Mouse (Mus musculus) NIH3T3 (cell line): ENCODE measurements around the gene D6Wsu163e.
A peak's percentile ranks its signal among the peaks of the same experiment; 100 is the strongest.

ENCODE experiments used
- DNase-seq: peaks from one replicate; pipeline ENCODE4 v3.0.0-alpha.2; 2012; ENCODE audit warnings: low read depth

The D6Wsu163e gene

GRCm38 (mm10) chr6:126939487-126940171, at the start of gene D6Wsu163e, which contains the start of gene Rad51ap1:
D6Wsu163e (plus strand) TSS chr6:126939962.
Rad51ap1 (minus strand) TSS chr6:126939587.
- peak; percentile 98 for DNase-seq

DNA sequence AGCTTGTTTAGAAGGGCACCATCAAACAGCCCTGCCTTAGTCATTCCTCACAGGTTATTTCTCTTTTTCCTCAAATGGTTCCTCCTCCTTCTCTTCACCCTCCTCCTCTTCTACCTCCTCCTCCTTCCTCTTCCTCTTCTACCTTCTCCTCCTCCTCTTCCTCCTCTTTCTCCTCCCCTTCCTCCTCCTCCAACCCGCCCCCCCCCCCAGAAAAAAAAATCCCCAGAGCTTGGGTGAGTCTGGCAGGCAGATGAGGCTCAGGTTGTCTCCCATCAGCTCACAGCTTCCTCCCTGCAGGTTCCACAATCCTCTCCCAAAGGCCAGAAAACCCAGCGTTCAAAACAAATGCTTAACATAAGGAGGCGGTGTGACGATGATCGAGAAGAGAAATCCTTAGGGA, 32.4 kb upstream of the D6Wsu163e start:
- DNase-seq = no peak

- no peak for DNase-seq
Observed at GRCm38 (mm10) chr6:126907876-126908275, 31.9 kb upstream of the D6Wsu163e start.

GRCm38 (mm10) chr6:126910727-126911126, 29.0 kb upstream of the D6Wsu163e start:
- no peak for DNase-seq

- no peak for DNase-seq
Observed at GRCm38 (mm10) chr6:126914928-126915327, 24.8 kb upstream of the D6Wsu163e start.

DNA sequence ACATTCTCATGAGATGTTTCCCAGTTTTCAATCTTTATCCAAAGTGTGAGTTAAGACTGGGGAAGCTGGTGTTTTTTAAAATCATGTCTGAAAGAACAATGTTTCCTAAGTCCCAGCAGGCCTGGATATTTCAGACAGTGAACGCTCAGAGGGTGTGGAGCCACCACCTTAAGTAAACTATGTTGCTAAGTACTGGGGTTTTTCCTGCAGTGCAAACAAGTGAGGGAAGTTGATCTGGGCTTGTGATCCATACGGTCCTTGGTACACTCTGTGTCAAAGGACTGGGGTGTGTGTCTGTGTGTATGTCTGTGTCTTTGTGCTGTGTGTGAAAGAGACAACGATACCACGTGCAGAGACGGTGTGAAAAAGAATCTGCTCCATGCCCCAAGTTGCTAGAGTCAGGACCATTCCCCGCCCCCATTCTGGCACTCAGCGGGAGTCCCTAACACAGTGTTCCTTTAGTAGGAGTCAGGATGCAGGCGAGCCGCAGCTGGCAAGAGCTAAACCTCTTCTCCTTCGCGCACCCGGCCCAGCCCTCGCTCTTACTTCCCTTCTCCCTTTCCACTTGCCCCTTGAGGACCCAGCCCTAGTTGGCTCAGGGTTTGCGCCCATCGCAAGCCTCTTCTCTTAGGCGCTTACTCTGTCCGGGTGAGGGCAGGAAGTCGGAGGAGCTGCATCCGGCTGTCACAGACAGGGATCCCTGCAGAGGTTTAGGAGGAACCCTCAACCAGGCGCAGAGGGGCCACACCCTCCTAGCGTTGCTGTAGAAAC, 18.5 kb upstream of the D6Wsu163e start, which contains the start of gene Dyrk4:
TSS of gene Dyrk4 (minus strand) at position 729 of the 771 bp plus-strand sequence.
- DNase-seq = no peak

- DNase-seq = peak; percentile 32
Observed at GRCm38 (mm10) chr6:126932896-126933295, 6.9 kb upstream of the D6Wsu163e start.

GRCm38 (mm10) chr6:126938047-126938446, 1.7 kb upstream of the D6Wsu163e start:
- no peak for DNase-seq

DNA sequence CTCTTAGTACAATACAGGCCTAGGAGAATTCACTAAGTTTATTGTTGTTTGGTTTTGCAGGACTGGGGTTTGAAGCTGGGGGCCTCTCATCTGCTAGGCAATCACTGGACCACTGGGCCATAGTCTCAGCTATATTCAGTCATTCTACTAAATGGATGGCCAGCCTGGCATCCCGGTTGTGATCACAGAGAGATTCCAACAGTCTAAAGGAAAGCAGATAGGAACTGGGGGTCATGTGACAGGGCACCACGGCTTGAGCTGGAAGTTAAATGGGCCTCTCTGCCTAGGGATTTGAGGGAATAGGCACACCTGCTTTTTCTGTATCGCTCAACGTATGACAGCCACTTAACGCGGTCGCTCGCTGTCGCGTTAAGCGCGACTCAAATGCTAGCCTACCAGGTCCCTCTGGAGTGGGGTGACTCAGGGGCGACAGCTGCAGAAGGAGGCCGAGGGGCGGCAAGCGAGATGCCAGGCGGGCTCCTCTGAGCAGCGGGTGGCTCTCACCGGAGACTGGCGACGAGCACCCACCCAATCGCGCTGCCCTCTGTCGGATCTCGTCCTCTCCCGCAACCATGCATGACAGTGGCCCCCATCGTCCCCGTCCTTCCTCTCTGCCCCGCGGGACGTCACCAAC, 792 bp upstream of the D6Wsu163e start:
- no peak for DNase-seq

GRCm38 (mm10) chr6:126940451-126940850, 689 bp downstream of the D6Wsu163e start:
- peak; percentile 57 for DNase-seq

DNA sequence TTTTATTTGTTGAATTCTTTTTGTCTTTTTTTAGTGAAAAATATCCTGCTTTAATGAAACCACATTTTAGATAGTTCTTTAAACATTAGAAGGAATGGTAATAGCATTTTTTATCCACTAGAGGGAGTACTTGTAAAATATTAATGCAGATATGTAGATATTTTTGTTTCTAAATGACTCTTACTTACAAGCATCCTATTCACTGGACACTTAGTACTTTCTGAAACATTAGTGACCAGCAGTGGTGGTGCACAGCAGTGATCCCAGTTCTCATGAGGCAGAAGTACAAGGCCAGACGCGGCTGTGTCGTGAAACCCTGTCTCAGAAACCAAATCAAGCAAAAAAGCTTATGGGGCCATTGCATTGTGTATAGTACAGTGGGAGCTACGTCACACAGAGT, 8.6 kb downstream of the D6Wsu163e start:
- peak; percentile 64 for DNase-seq

- peak; percentile 94 for DNase-seq
Observed at GRCm38 (mm10) chr6:126955734-126956133, 16.0 kb downstream of the D6Wsu163e start.

DNA sequence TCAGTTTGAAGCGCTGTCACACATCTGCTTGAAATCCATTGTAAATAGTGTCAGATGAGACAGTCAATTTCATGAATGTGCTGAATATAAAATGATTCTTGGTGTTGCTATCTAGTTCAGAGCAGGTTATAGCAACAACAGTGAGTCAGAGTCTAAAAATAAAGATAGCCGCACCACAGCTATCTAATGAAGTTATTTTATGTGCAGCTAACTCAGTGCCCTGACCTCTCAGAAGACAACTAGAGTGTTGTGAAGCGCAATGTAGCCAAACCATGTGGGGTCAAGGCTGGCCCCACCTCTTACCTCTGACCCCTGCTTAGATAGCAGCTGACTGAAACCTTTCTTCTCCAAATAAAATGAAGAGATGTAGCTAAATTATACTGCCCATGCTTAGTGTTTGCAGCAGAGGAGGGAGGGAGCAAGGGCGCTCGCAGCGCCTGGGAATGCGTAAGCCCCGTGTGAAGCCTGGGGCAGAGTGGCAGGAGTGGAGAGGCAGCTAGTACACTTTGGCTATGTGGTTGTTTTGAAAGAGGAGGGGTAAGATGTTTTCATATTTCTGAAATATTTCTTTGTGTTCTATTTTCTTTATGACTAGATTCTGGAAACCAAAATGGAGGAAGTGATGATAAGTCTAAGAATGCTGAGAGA, 21.7 kb downstream of the D6Wsu163e start:
- DNase-seq = peak; percentile 56

DNA sequence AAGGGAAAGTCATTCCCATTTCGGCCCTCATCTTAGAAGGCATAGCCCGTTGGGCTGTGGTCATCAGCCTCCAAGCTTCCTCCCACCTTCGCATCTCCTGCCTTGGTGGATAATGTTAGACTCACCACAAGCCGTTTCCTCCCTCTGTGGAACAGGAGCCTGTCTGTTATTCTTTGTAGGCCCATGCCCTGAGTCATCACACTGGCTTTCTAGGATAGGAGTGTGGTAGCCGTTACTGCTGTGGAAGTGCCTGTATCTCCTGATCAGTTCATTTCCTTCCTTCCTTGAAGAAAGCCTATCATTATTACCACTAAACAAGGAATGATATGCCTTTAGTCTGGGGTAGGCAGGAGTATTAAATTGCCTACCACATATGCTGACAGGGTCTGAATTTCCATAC, 22.9 kb downstream of the D6Wsu163e start:
- DNase-seq = peak; percentile 24

DNA sequence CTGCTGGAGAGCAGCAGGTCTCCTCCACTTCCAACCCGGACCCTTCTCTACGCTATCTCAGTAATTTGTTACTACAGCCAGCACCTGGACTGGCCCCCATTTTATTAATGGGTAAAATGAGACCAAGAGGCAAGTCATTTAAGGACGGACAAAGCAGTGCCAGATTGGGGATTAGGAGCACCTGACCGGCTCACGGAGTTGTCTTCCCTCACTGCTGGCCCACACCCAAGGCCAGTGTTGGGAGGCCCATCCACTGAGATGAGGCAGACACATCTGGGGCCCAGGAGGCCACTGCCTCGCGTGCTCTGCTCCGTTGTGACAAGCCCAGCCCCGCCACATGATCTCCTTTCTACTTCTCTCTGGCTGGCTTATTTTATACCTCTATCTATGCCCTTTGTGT, 23.7 kb downstream of the D6Wsu163e start:
- no peak for DNase-seq

GRCm38 (mm10) chr6:126966241-126967026, 26.7 kb downstream of the D6Wsu163e start:
- peak; percentile 84 for DNase-seq

- DNase-seq = no peak
Observed at GRCm38 (mm10) chr6:126981539-126982234, 41.9 kb downstream of the D6Wsu163e start.

DNA sequence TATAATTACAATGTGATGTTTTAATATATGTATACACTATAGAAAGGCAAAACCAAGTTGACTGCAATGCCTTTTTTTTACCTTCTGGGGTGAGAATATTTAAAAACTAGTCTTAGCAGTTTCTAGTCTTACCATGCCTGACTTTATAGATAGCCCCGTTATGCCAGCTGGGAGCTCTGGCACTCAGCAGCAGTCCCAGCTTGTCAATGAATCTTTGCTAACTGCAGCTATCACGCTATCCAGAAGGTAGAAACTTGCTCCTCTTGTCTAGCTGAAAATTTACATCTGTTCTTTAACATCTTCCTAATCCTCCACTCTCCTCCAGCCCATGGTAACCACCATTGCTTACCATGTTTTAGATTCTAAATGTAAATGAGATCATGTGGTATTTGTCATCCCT, 53.9 kb downstream of the D6Wsu163e start:
- DNase-seq = no peak

DNA sequence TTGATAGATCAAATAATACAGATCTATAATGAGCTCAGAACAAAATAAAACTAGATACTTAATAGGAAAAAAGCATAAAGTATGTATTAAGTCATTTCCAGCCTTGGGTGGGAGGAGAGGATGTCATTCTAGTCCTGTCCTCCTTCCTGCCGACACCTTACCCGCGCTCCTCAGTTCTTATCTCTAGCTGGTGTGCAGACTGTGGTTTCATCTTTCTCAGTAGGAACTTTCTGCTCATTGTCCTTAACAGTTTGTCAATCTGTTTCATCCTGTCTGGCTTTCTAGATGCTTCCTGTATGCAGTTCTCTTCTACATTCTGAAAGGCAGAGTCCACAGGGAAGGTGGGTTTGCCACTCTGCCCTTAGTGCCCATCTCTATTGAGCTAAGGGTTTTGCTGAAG, 55.7 kb downstream of the D6Wsu163e start:
- DNase-seq = no peak

DNA sequence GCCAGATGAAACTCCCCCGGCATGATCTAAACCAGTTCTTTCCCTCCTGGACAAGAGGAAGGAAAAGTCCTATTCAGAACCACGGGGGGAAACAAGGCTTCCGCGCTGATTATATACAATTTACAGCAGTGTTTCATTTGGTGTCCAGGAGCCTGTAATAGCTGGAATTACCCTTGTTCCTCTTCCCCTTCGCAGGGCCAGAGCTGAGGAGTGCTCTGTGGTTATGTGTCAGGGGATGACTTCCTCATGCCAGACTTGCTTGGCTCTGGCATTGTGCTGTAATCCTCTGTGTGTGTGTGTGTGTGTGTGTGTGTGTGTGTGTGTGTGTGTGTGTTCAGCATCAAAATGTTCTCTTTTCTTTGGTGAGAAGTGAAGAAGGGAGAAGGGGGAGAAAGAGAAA, 56.6 kb downstream of the D6Wsu163e start:
- DNase-seq = no peak

- no peak for DNase-seq
Observed at GRCm38 (mm10) chr6:127005646-127006045, 65.9 kb downstream of the D6Wsu163e start.
